Mouse (Mus musculus): ENCODE measurements at regions not wholly inside any gene's neighbourhood (a gene's known extent, or its start where the extent isn't known, plus 50 kb on each side); places are given as distances from the start of the nearest gene placed in this dataset.

GRCm38 (mm10) chr3:119933049-119933511 lies 148.8 kb upstream of the Ptbp2 start:
- no peak overlapping the region for H3K4me2 ChIP-seq (ENCODE audit: low read length)
- DNase-seq (ENCODE audit: low spot score) (no peak), ATAC-seq (replicated peaks; ENCODE audit: low FRiP score, low TSS enrichment, low read depth) (no peak)
- no peaks in the 10 kb centered on the region for H3K9me3 ChIP-seq (ENCODE audit: control insufficient read depth, low read length)
- WGBS = 24% methylated on average over 5 of the region's 5 CpGs
- no peak overlapping the region for H3K9ac ChIP-seq (ENCODE audit: low read length)
- H3K27me3 ChIP-seq (replicated peaks; ENCODE audit: control insufficient read depth, insufficient read depth, low read length) = no peaks in the 10 kb centered on the region
- H3K27ac ChIP-seq (ENCODE audit: low read depth) = no peak overlapping the region
- no peak overlapping the region for H3K4me3 ChIP-seq (ENCODE audit: low read depth, low read length)
- H3K36me3 ChIP-seq (ENCODE audit: control insufficient read depth, insufficient read depth, low read length) = no peaks in the 10 kb centered on the region
- H3K4me1 ChIP-seq (replicated peaks; ENCODE audit: control insufficient read depth, insufficient read depth, low read length) = 0 out of 2 replicates have a peak, but pooled peaks cover 3% of the 10 kb centered on the region

- ATAC-seq (replicated peaks; ENCODE audit: low FRiP score, low TSS enrichment, low read depth) (no peak), DNase-seq (ENCODE audit: low spot score) (no peak)
- H3K4me1 ChIP-seq (replicated peaks; ENCODE audit: control insufficient read depth, insufficient read depth, low read length) = 0 out of 2 replicates have a peak, but pooled peaks cover 3% of the 10 kb centered on the region
- no peak overlapping the region for H3K27ac ChIP-seq (ENCODE audit: low read depth)
- H3K4me2 ChIP-seq (ENCODE audit: low read length) = no peak overlapping the region
- H3K27me3 ChIP-seq (replicated peaks; ENCODE audit: control insufficient read depth, insufficient read depth, low read length) = no peaks in the 10 kb centered on the region
- H3K9me3 ChIP-seq (ENCODE audit: control insufficient read depth, low read length) = no peaks in the 10 kb centered on the region
- H3K9ac ChIP-seq (ENCODE audit: low read length) = no peak overlapping the region
- no peaks in the 10 kb centered on the region for H3K36me3 ChIP-seq (ENCODE audit: control insufficient read depth, insufficient read depth, low read length)
- 40% methylated on average over 2 of the region's 2 CpGs for WGBS
- no peak overlapping the region for H3K4me3 ChIP-seq (ENCODE audit: low read depth, low read length)
Measured at GRCm38 (mm10) chr3:119928281-119928680, 144.0 kb upstream of the Ptbp2 start.

- ATAC-seq (replicated peaks; ENCODE audit: low FRiP score, low TSS enrichment, low read depth) = no peak
- no peak overlapping the region for H3K4me2 ChIP-seq (ENCODE audit: low read length)
- no peaks in the 10 kb centered on the region for H3K36me3 ChIP-seq (ENCODE audit: control insufficient read depth, insufficient read depth, low read length)
- H3K27ac ChIP-seq (ENCODE audit: low read depth) = no peak overlapping the region
- 93% methylated on average over 4 of the region's 4 CpGs for WGBS
- no peak overlapping the region for H3K9ac ChIP-seq (ENCODE audit: low read length)
- no peaks in the 10 kb centered on the region for H3K27me3 ChIP-seq (replicated peaks; ENCODE audit: control insufficient read depth, insufficient read depth, low read length)
- no peak for DNase-seq (ENCODE audit: low spot score)
- H3K9me3 ChIP-seq (ENCODE audit: control insufficient read depth, low read length) = no peaks in the 10 kb centered on the region
- H3K4me1 ChIP-seq (replicated peaks; ENCODE audit: control insufficient read depth, insufficient read depth, low read length) = no peaks in the 10 kb centered on the region
- H3K4me3 ChIP-seq (ENCODE audit: low read depth, low read length) = no peak overlapping the region
Measured at GRCm38 (mm10) chr3:119919501-119920141, 135.4 kb upstream of the Ptbp2 start.

- DNase-seq (ENCODE audit: low spot score) (no peak), ATAC-seq (replicated peaks; ENCODE audit: low FRiP score, low TSS enrichment, low read depth) (no peak)
- Histone ChIP-seq H3K27ac (ENCODE audit: low read depth) (no peak overlapping the region), H3K36me3 (ENCODE audit: control insufficient read depth, insufficient read depth, low read length) (no peaks in the 10 kb centered on the region), H3K4me2 (ENCODE audit: low read length) (no peak overlapping the region), H3K27me3 (replicated peaks; ENCODE audit: control insufficient read depth, insufficient read depth, low read length) (no peaks in the 10 kb centered on the region), H3K4me1 (replicated peaks; ENCODE audit: control insufficient read depth, insufficient read depth, low read length) (no peaks in the 10 kb centered on the region), H3K9ac (ENCODE audit: low read length) (no peak overlapping the region), H3K4me3 (ENCODE audit: low read depth, low read length) (no peak overlapping the region), H3K9me3 (ENCODE audit: control insufficient read depth, low read length) (no peaks in the 10 kb centered on the region)
- WGBS = 53% methylated on average over 4 of the region's 4 CpGs
Measured at GRCm38 (mm10) chr3:119915984-119916865, 132.0 kb upstream of the Ptbp2 start.

- Histone ChIP-seq H3K27me3 (replicated peaks; ENCODE audit: control insufficient read depth, insufficient read depth, low read length) (no peaks in the 10 kb centered on the region), H3K4me3 (ENCODE audit: low read depth, low read length) (no peak overlapping the region), H3K4me2 (ENCODE audit: low read length) (no peak overlapping the region), H3K9ac (ENCODE audit: low read length) (no peak overlapping the region), H3K27ac (ENCODE audit: low read depth) (no peak overlapping the region), H3K9me3 (ENCODE audit: control insufficient read depth, low read length) (no peaks in the 10 kb centered on the region), H3K4me1 (replicated peaks; ENCODE audit: control insufficient read depth, insufficient read depth, low read length) (no peaks in the 10 kb centered on the region), H3K36me3 (ENCODE audit: control insufficient read depth, insufficient read depth, low read length) (no peaks in the 10 kb centered on the region)
- 54% methylated on average over 8 of the region's 8 CpGs for WGBS
- no peak for DNase-seq (ENCODE audit: low spot score)
- ATAC-seq (replicated peaks; ENCODE audit: low FRiP score, low TSS enrichment, low read depth) = no peak
Measured at GRCm38 (mm10) chr3:119911532-119911931, 127.3 kb upstream of the Ptbp2 start.

- ATAC-seq (replicated peaks; ENCODE audit: low FRiP score, low TSS enrichment, low read depth) (no peak), DNase-seq (ENCODE audit: low spot score) (no peak)
- no peak overlapping the region for H3K4me2 ChIP-seq (ENCODE audit: low read length)
- H3K4me3 ChIP-seq (ENCODE audit: low read depth, low read length) = no peak overlapping the region
- WGBS = 75% methylated on average over 3 of the region's 3 CpGs
- H3K4me1 ChIP-seq (replicated peaks; ENCODE audit: control insufficient read depth, insufficient read depth, low read length) = no peaks in the 10 kb centered on the region
- no peaks in the 10 kb centered on the region for H3K36me3 ChIP-seq (ENCODE audit: control insufficient read depth, insufficient read depth, low read length)
- H3K27me3 ChIP-seq (replicated peaks; ENCODE audit: control insufficient read depth, insufficient read depth, low read length) = no peaks in the 10 kb centered on the region
- no peak overlapping the region for H3K9ac ChIP-seq (ENCODE audit: low read length)
- no peaks in the 10 kb centered on the region for H3K9me3 ChIP-seq (ENCODE audit: control insufficient read depth, low read length)
- H3K27ac ChIP-seq (ENCODE audit: low read depth) = no peak overlapping the region
Measured at GRCm38 (mm10) chr3:119904244-119904643, 120.0 kb upstream of the Ptbp2 start.

GRCm38 (mm10) chr3:119895141-119895540 lies 110.9 kb upstream of the Ptbp2 start:
- DNase-seq (ENCODE audit: low spot score) (no peak), ATAC-seq (replicated peaks; ENCODE audit: low FRiP score, low TSS enrichment, low read depth) (no peak)
- Histone ChIP-seq H3K36me3 (ENCODE audit: control insufficient read depth, insufficient read depth, low read length) (no peaks in the 10 kb centered on the region), H3K9ac (ENCODE audit: low read length) (no peak overlapping the region), H3K4me3 (ENCODE audit: low read depth, low read length) (no peak overlapping the region), H3K4me1 (replicated peaks; ENCODE audit: control insufficient read depth, insufficient read depth, low read length) (0 out of 2 replicates have a peak, but pooled peaks cover 8% of the 10 kb centered on the region), H3K4me2 (ENCODE audit: low read length) (no peak overlapping the region), H3K27ac (ENCODE audit: low read depth) (no peak overlapping the region), H3K27me3 (replicated peaks; ENCODE audit: control insufficient read depth, insufficient read depth, low read length) (no peaks in the 10 kb centered on the region), H3K9me3 (ENCODE audit: control insufficient read depth, low read length) (no peaks in the 10 kb centered on the region)
- 89% methylated on average over 3 of the region's 3 CpGs for WGBS

GRCm38 (mm10) chr3:119894035-119894434 lies 109.8 kb upstream of the Ptbp2 start:
- 56% methylated on average over 10 of the region's 10 CpGs for WGBS
- no peak for ATAC-seq (replicated peaks; ENCODE audit: low FRiP score, low TSS enrichment, low read depth)
- no peak overlapping the region for H3K27ac ChIP-seq (ENCODE audit: low read depth)
- H3K4me1 ChIP-seq (replicated peaks; ENCODE audit: control insufficient read depth, insufficient read depth, low read length) = 0 out of 2 replicates have a peak, but pooled peaks cover 8% of the 10 kb centered on the region
- H3K9ac ChIP-seq (ENCODE audit: low read length) = no peak overlapping the region
- H3K4me2 ChIP-seq (ENCODE audit: low read length) = peak overlapping the region; percentile 45
- H3K4me3 ChIP-seq (ENCODE audit: low read depth, low read length) = no peak overlapping the region
- DNase-seq (ENCODE audit: low spot score) = no peak
- no peaks in the 10 kb centered on the region for H3K27me3 ChIP-seq (replicated peaks; ENCODE audit: control insufficient read depth, insufficient read depth, low read length)
- H3K9me3 ChIP-seq (ENCODE audit: control insufficient read depth, low read length) = no peaks in the 10 kb centered on the region
- H3K36me3 ChIP-seq (ENCODE audit: control insufficient read depth, insufficient read depth, low read length) = no peaks in the 10 kb centered on the region

Data from intestine, embryonic 14.5 days (tissue).